Mouse (Mus musculus) heart, postnatal 0 days (tissue): Measurements from ENCODE around the gene Mylk. TPM values are rescaled to one million over a fixed set of nuclear protein-coding genes. Genes with fewer than 3 reads are reported as not detected.

Experiments used
- ATAC-seq: fragments of 200-750 bp; cut with Nextera tagmentation; 2 replicates; pipeline ENCODE4 v1.8.0; 2017; ENCODE audit warnings: low read depth, moderate number of reproducible peaks, moderate library complexity; ENCODE audit not compliant: insufficient read depth
- DNase-seq: peaks from one replicate; pipeline ENCODE4 v3.0.0-alpha.2; 2016; ENCODE audit warnings: low spot score
- H3K27ac ChIP-seq: fragments of 300-500 bp; sonication (generic); 2 replicates; pipeline ENCODE4 v1.5.1; 2014; ENCODE audit warnings: low read depth, mild to moderate bottlenecking
- H3K27me3 ChIP-seq: fragments of 300-500 bp; sonication (generic); 2 replicates; pipeline ENCODE4 v1.6.1; 2014; ENCODE audit warnings: low read length, mixed read lengths; ENCODE audit not compliant: control insufficient read depth, insufficient read depth
- H3K36me3 ChIP-seq: fragments of 300-500 bp; sonication (generic); replicated peaks from 2 replicates; pipeline ENCODE4 v1.6.1; 2014; ENCODE audit warnings: low read length, mixed read lengths; ENCODE audit not compliant: control insufficient read depth, insufficient read depth
- H3K4me1 ChIP-seq: fragments of 300-500 bp; sonication (generic); 2 replicates; pipeline ENCODE4 v1.6.1; 2014; ENCODE audit warnings: antibody characterized with exemption; ENCODE audit not compliant: control insufficient read depth, insufficient read depth
- H3K4me2 ChIP-seq: fragments of 300-500 bp; sonication (generic); 2 replicates; pipeline ENCODE4 v1.6.1; 2014; ENCODE audit warnings: low read depth, mild to moderate bottlenecking, low read length, moderate library complexity
- H3K4me3 ChIP-seq: fragments of 300-500 bp; sonication (generic); 2 replicates; pipeline ENCODE4 v1.5.1; 2014; ENCODE audit warnings: low read depth, low read length
- H3K9ac ChIP-seq: fragments of 300-500 bp; sonication (generic); replicated peaks from 2 replicates; pipeline ENCODE4 v1.6.1; 2014; ENCODE audit warnings: low read depth, low read length, mixed read lengths
- H3K9me3 ChIP-seq: fragments of 300-500 bp; sonication (generic); replicated peaks from 2 replicates; pipeline ENCODE4 v1.6.1; 2016; ENCODE audit warnings: low read length; ENCODE audit not compliant: control insufficient read depth
- CTCF ChIP-seq: IDR thresholded peaks from 2 replicates; pipeline ENCODE4 v1.5.1; 2016; ENCODE audit warnings: antibody characterized with exemption, control low read depth, low read depth
- EP300 ChIP-seq: IDR thresholded peaks from 2 replicates; pipeline ENCODE4 v1.6.1; 2016; ENCODE audit warnings: antibody characterized with exemption, low read depth
- WGBS: fragments of 180-500 bp; shearing (Covaris S2); extraction: QIAGEN DNeasy Blood & Tissue Kit; methylation state at CpG from one replicate; pipeline ENCODE4 v1.1.7; 2014; 5-methylcytosine and 5-hydroxymethylcytosine counted together
- polyA plus RNA-seq: library from polyadenylated mRNA; unstranded; fragments of >200 nt; fragmentation: Nextera tagmentation; extraction: Ambion mirVana; gene quantifications from 2 replicates; pipeline ENCODE4 v1.2.1, GENCODE M21; 2015
- total RNA-seq: library from RNA; depleted of rRNA; stranded (reverse); fragments of >200 nt; gene quantifications from 2 replicates; pipeline ENCODE4 v1.2.3, GENCODE M21; 2014; ENCODE audit warnings: low replicate concordance

Gene Mylk
- total and polyA plus RNA-seq, 2 experiments from 2014 or later, result 6.2 to 148 TPM

GRCm38 (mm10) chr16:34909437-34909836 lies 164.4 kb downstream of the Mylk start:
- Histone ChIP-seq H3K4me1 (peaks cover 22% of the 10 kb centered on the region), H3K27ac (peak overlapping the region; percentile 92)
- peak; percentile 71 for DNase-seq

GRCm38 (mm10) chr16:34917373-34917900 lies 172.4 kb downstream of the Mylk start:
- TF ChIP-seq EP300, result no peak
- no peak for TF ChIP-seq CTCF
- ATAC-seq, result no peak
- Histone ChIP-seq H3K9ac (no peak overlapping the region), H3K4me3 (no peak overlapping the region), H3K4me2 (no peak overlapping the region), H3K36me3 (no peaks in the 10 kb centered on the region), H3K4me1 (peaks cover 5% of the 10 kb centered on the region; the same call in 1 of the 2 replicates), H3K9me3 (no peaks in the 10 kb centered on the region), H3K27me3 (no peaks in the 10 kb centered on the region; the same call in 1 of the 2 replicates), H3K27ac (no peak overlapping the region)
- WGBS, result 90% methylated on average over 4 of the region's 4 CpGs
- DNase-seq, result no peak

More at GRCm38 (mm10) chr16:34909437-34909836, 164.4 kb downstream of the Mylk start:
- no peak overlapping the region; the same call in 1 of the 2 replicates for H3K9ac ChIP-seq
- no peaks in the 10 kb centered on the region for H3K36me3 ChIP-seq
- H3K9me3 ChIP-seq, result no peaks in the 10 kb centered on the region
- H3K4me3 ChIP-seq, result no peak overlapping the region
- 49% methylated on average over 6 of the region's 6 CpGs for WGBS
- H3K27me3 ChIP-seq, result no peaks in the 10 kb centered on the region
- H3K4me2 ChIP-seq, result 0 out of 2 replicates have a peak overlapping the region, but pooled peaks have one; percentile 10
- TF ChIP-seq EP300 (peak; percentile 97), CTCF (no peak)
- peak; percentile 72 for ATAC-seq

GRCm38 (mm10) chr16:34920182-34920581 lies 175.2 kb downstream of the Mylk start:
- TF ChIP-seq CTCF, result peak; percentile 77
- no peak for TF ChIP-seq EP300
- Histone ChIP-seq H3K4me3 (no peak overlapping the region), H3K4me1 (peaks cover 22% of the 10 kb centered on the region)

DNA sequence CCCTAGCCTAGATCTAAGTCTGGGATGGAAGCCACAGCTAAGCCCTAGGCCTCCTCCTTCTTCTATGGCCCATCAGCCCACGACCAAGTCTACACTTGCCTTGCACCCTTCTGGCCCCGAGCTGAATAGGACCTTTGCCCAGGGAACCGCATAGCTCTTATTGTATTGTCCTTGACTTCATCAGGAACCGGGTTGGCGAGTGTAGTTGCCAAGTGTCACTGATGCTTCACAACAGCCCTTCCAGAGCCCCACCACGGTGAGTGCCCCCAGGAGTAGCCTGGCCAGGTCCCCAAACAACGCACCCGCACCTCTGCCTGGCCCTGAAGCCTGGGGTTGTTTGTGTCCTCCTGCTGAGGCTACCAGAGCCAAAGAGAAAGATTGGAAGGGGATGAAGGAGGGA lies 175.9 kb downstream of the Mylk start:
- no peak overlapping the region for H3K4me3 ChIP-seq
- no peaks in the 10 kb centered on the region for H3K36me3 ChIP-seq
- no peak for ATAC-seq
- DNase-seq, result no peak
- TF ChIP-seq EP300, result no peak
- no peak for TF ChIP-seq CTCF
- peak overlapping the region; percentile 53; the same call in 1 of the 2 replicates for H3K27ac ChIP-seq
- no peak overlapping the region for H3K4me2 ChIP-seq
- H3K27me3 ChIP-seq, result no peaks in the 10 kb centered on the region; the same call in 1 of the 2 replicates
- H3K9me3 ChIP-seq, result no peaks in the 10 kb centered on the region
- no peak overlapping the region for H3K9ac ChIP-seq
- peaks cover 29% of the 10 kb centered on the region for H3K4me1 ChIP-seq
- 68% methylated on average over 8 of the region's 8 CpGs for WGBS

More at GRCm38 (mm10) chr16:34920182-34920581, 175.2 kb downstream of the Mylk start:
- WGBS, result 23% methylated on average over 6 of the region's 6 CpGs
- ATAC-seq (peak; percentile 32), DNase-seq (peak; percentile 47)
- peak overlapping the region; percentile 53; the same call in 1 of the 2 replicates for H3K27ac ChIP-seq
- no peak overlapping the region for H3K4me2 ChIP-seq
- H3K27me3 ChIP-seq, result no peaks in the 10 kb centered on the region; the same call in 1 of the 2 replicates
- no peaks in the 10 kb centered on the region for H3K36me3 ChIP-seq
- no peaks in the 10 kb centered on the region for H3K9me3 ChIP-seq
- no peak overlapping the region for H3K9ac ChIP-seq

GRCm38 (mm10) chr16:34921319-34921718 lies 176.3 kb downstream of the Mylk start:
- H3K4me1 ChIP-seq, result peaks cover 33% of the 10 kb centered on the region
- ATAC-seq, result no peak
- peak overlapping the region; percentile 11; the same call in 1 of the 2 replicates for H3K4me3 ChIP-seq
- TF ChIP-seq EP300 (no peak), CTCF (no peak)
- H3K36me3 ChIP-seq, result no peaks in the 10 kb centered on the region
- WGBS, result 79% methylated on average over 10 of the region's 10 CpGs
- no peaks in the 10 kb centered on the region; the same call in 1 of the 2 replicates for H3K27me3 ChIP-seq
- H3K9me3 ChIP-seq, result no peaks in the 10 kb centered on the region
- H3K9ac ChIP-seq, result 0 out of 2 replicates have a peak overlapping the region, but pooled peaks have one; percentile 21
- no peak overlapping the region for H3K27ac ChIP-seq
- peak overlapping the region; percentile 22; the same call in 1 of the 2 replicates for H3K4me2 ChIP-seq
- no peak for DNase-seq
